Mouse (Mus musculus): ENCODE data around the gene Metrn.
A peak's percentile ranks its signal among the peaks of the same experiment; 100 is the strongest.

Gene Metrn

GRCm38 (mm10) chr17:25796951-25797369 is at the start of gene Metrn:
Metrn (minus strand) TSS chr17:25797136.
- peak; percentile 68 to 75 for DNase-seq (ENCODE audit: low read depth in 2 of 2, low spot score in 2 of 2)

DNA sequence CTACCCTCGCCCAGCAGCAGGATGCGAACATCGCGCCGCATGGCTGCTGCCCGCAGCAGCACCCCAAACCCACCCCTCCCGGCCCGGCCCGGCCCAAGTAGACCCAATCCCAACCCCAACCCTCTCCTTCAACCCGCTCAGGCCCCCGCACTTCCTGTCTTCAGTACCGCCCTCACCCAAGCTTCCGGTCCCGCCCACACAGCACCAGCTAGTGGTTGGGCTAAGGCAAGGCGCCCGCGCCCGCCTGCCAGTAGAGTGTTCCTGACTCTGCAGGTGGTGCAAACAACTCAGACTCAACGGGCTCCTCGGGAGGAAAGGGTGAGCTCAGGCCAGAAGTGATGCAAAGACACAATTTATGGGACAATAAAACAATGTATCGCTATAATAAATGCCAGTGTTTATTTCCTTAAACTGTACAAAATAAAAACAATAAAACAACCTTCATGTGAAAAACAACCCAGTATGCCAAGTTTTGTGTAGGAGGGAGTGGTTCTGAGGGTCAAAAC is 47.5 kb upstream of the Metrn start, which contains the start of gene Rhot2:
Rhot2 (minus strand) TSS at position 456 of the 506 bp plus-strand sequence.
- peak; percentile 92 to 96 for DNase-seq (ENCODE audit: low read depth in 2 of 2, low spot score in 2 of 2)

GRCm38 (mm10) chr17:25843636-25844395 is 46.9 kb upstream of the Metrn start:
- DNase-seq (ENCODE audit: low read depth in 2 of 2, low spot score in 2 of 2) = peak in 1 of 2 experiments; percentile 18

GRCm38 (mm10) chr17:25843122-25843521 is 46.2 kb upstream of the Metrn start:
- no peak for DNase-seq (ENCODE audit: low read depth in 2 of 2, low spot score in 2 of 2)

DNA sequence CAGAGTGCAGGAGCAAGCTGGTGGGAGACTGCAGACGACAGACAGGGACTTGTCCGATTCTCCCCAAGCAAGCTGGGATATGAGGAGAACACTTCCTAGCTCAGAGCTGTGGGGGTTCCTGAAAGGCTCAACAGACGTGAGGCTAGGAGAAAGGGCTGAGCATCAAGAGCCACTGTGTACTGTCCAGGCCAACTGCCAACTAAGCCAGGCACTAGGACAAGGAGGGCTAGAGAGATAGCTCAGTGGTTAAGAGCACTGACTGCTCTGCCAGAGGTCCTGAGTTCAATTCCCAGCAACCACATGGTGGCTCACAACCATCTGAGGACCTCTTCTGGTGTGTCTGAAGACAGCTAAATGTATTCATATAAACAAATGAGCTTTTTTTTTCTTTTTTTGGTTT is 45.6 kb upstream of the Metrn start:
- DNase-seq (ENCODE audit: low read depth in 2 of 2, low spot score in 2 of 2) = no peak

DNA sequence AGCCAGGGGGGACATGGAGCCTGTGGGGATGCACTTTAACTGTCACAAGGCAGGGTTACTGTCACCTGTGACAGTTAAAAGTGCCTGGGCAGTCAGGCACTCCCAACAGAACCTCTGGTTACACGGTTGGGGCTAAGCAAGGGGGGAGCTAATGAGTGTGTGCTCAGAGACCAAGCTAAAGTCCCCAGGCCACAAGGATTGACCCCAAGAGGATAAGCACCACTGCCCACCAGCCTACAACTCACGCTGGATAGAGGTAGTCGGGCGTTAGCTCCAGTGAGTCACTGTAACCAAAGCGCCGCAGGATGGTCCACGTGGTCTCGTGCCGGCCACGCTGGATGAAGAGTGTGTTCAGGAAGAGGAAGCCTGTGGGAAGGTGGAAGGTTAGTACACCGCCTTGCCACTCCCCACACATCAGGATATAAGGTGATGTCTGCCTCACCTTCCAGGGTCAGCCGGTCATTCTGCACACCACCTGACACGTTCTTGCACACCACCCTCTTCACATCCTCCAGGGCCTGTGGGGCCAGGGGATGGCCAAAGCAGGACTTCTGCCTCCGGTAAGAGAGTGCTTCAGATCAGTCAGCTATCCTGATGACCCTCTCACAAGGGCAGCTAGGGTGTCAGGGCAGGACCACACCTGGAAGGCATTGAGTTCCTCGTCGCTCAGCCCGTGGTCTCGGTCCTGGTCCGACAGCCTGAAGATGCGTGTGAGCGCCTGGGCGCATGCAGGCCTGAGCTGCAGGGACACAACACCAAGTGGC is 44.4 kb upstream of the Metrn start, which contains the start of gene Gm20683:
Gm20683 (minus strand) TSS at position 647 of the 764 bp plus-strand sequence.
- no peak for DNase-seq (ENCODE audit: low read depth in 2 of 2, low spot score in 2 of 2)

DNA sequence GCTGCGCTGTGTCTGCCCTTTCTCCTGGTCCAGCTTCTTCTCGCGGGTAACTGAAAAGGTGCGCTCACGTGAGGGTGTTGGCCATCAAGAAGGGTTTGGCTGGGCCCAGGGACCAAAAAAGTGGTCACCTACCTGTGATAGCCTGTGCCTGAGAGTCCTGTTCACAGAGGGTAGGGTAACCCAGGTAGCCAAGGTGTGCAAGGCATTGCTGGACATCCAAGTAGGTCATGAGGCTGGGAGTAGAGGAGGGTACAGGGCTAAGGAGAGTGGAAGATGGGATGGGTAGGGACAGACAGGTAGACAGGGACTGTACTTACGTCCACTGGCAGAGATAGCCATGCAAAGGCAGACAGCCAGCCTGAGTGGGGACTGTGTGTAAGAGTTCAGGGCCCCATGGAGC is 43.6 kb upstream of the Metrn start:
- no peak for DNase-seq (ENCODE audit: low read depth in 2 of 2, low spot score in 2 of 2)

GRCm38 (mm10) chr17:25839455-25840235 is 42.7 kb upstream of the Metrn start:
- DNase-seq (ENCODE audit: low read depth in 2 of 2, low spot score in 2 of 2) = no peak

DNA sequence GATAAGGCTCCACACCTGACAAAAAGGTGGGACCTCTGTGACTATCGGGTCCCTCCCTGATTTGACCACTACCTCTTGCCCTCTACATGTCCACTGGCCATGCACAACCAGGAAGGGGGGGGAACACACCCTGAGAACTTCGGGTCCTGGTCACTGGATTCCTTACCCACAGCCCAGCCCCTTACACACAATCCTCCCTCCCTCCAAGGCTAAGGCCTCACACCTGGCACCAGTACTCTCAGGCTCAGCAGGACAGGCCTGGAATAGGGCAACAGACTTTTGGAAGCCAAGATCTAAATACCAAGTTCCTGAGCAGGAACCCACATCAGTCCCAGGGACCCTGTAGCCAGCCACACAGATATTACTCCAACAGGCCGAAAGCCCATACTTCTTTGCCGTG is 42.0 kb upstream of the Metrn start:
- DNase-seq (ENCODE audit: low read depth in 2 of 2, low spot score in 2 of 2) = no peak

GRCm38 (mm10) chr17:25837533-25837932 is 40.6 kb upstream of the Metrn start:
- DNase-seq (ENCODE audit: low read depth in 2 of 2, low spot score in 2 of 2) = no peak

DNA sequence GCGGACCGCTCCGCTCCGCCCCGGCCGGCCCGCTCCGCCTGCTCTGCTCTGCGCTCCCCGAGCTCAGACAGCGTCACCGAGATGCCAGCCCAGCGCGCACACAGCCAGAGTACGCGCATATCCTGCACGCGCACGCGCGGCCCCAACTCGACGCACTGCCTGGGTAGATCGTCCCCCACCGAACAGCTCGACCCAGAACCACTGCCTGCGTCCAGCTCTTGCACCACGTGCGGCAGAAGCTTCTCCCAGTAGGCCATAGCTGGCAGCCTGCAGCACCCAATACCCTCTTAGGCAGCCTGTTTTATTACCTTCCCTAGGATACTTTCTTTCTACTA is 40.1 kb upstream of the Metrn start, which contains the start of gene Rhbdl1:
Rhbdl1 (minus strand) TSS at position 220 of the 335 bp plus-strand sequence.
- DNase-seq (ENCODE audit: low read depth in 2 of 2, low spot score in 2 of 2) = peak in 1 of 2 experiments; percentile 38

GRCm38 (mm10) chr17:25836397-25837075 is 39.6 kb upstream of the Metrn start:
- DNase-seq (ENCODE audit: low read depth in 2 of 2, low spot score in 2 of 2) = no peak

- DNase-seq (ENCODE audit: low read depth in 2 of 2, low spot score in 2 of 2) = no peak
Observed at GRCm38 (mm10) chr17:25835816-25836215, 38.9 kb upstream of the Metrn start.

DNA sequence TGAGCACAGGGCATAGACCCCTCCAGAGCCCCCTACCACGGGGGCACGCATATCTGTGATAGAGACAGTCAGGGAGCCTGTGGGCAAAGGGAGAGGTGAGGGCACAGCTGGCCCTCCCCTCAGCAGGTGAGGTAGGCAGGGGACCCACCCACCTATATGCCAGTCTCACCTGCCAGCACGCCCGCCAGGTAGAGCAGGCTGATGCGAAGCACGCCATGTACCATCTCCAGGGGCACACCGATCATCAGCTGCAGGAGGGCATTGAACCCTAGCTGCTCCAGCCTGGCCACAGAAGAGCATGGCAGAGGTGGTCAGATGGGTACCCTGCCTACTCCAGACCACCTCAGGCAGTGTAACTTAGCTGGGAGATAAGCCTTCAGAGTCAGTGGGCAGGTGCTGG is 38.4 kb upstream of the Metrn start:
- no peak for DNase-seq (ENCODE audit: low read depth in 2 of 2, low spot score in 2 of 2)

DNA sequence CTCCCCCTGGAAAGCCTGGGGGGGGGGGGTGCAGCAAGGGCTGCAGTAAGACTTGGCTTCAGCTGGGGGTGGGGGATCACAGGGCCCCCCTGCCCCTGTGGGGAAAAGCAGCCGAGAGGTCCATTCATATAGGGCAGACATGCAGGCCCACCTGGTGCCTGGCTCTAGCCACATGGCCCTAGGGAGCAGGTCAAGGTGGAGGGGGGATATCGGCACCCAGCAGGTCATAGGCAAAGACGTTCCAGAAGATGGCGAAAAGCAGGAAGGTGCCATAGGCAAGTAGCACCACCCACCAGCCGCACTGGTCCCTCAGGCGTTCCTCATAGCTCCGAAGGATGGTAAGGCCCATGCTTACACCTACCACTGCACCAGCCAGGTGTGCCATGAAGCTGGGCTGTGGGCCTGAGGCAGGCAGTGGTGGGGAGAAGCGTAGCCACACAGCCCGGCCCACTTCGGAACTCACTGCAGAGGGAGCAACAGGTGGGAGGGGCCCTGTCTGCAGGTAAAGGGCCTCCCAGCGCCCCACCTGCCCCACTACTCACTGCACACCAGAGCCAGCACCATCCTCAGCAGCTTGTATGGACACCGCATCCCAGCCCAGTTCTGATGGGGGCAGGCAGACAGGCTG is 37.8 kb upstream of the Metrn start:
- no peak for DNase-seq (ENCODE audit: low read depth in 2 of 2, low spot score in 2 of 2)

DNA sequence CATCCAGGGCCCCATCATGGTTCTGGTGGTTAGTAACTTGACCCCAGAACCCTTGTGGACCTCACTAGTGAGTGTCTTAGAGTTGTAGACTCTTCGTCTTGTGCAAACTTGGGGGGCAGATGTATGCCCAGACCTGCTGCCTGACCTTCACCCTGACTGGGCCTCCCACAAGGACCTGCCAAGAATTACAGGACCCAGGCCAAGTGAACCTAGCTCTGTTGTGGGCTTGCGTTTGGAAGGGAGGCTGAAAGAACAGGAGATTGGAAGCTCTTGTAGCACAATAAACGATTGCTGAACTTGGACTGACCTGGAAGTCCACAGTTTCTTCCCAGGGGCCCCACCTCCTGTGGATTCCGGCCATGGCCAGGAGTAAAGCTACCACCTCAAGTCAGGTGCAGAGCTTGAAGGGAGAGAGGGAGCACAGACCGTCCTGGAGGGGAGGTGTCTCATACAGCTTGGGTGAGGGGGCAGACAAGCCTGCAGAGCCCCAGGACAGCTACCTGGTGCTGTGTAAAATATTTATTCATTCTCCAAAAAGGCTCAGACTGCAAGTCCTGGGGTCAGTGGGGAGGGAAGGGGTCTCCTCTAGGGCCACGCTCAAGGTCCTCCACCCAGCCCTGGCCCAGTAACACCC is 37.1 kb upstream of the Metrn start:
- no peak for DNase-seq (ENCODE audit: low read depth in 2 of 2, low spot score in 2 of 2)

DNA sequence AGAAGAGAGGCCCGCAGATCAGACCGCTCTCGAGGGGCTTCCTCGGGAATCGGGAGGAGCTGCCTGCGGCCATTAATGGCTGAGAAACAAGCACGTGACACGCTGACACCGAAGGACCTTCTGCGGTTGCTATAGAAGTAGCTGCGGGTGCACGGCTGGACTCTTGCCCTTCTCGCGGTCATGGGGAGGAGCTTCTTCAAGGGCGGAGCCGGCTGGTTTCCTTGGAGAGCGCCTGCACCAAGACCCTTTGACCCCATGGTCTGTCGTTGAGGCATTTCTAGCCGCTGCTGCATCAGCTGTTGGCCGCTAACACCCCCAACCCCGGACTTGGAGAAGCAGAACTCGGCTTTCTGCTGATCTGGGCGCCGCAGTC is 36.3 kb upstream of the Metrn start, which contains the start of gene Stub1:
Stub1 (minus strand) TSS at position 114 of the 373 bp plus-strand sequence.
- DNase-seq (ENCODE audit: low read depth in 2 of 2, low spot score in 2 of 2) = no peak

DNA sequence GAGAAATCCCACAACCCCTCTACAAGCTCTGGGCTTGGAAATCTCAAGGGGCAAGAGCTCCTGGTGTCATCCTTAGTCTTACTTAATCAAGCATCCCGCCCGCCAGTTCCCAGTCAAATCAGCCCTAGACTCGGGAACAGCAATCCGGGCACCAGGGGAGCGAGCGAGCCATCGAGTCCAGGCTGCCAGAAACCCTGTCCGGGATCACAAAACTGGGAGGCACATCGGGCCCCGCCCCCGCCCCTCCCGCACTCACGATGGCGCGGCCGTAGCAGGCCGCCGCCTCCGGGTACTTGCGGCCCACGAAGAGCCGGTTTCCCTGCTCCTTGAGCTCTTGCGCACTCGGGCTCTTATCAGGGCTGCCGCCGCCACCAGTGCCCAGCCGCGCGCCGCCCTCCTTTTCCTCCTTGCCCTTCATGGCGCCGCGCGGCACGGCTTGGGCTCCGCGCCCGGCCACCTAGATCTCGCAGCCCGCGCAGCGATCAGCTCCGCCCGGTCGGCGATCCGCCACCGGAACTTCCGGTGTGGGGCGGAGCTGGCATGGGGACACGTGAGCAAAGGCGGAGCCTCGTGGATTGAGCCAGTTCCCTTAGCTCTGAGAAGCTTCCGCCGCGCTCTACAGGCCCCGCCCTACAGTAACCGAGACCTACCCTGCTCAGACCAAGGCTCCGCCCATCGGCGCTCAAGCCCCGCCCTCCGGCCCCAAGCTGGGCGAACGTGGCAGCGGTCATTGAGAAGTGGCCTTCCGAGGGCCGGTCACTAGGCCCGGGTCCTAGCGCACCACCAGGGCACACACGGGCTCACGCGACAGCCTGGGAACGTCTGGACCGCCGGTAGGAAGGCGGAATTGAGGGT is 35.7 kb upstream of the Metrn start:
- peak; percentile 92 to 94 for DNase-seq (ENCODE audit: low read depth in 2 of 2, low spot score in 2 of 2)
